Mouse (Mus musculus) C2C12 (cell line): ENCODE results near the gene Fis1.

Source experiments
- CEBPB ChIP-seq: IDR thresholded peaks from one replicate; pipeline ENCODE4 v1.6.1; 2011; ENCODE audit warnings: low read depth, mild to moderate bottlenecking, control low read depth, moderate library complexity
- CTCF ChIP-seq: IDR thresholded peaks from one replicate; pipeline ENCODE4 v1.5.1; 2011; ENCODE audit not compliant: control insufficient read depth, insufficient read depth, insufficient read length
- FOSL1 ChIP-seq: IDR thresholded peaks from one replicate; pipeline ENCODE4 v1.8.0; 2011; ENCODE audit warnings: mild to moderate bottlenecking, low read length; ENCODE audit not compliant: poor library complexity, insufficient read depth, severe bottlenecking
- MAX ChIP-seq: IDR thresholded peaks from one replicate; pipeline ENCODE4 v1.6.1; 2011; ENCODE audit warnings: mild to moderate bottlenecking, control low read depth
- MYOD1 ChIP-seq: IDR thresholded peaks from one replicate; pipeline ENCODE4 v1.6.1; 2011; ENCODE audit warnings: low read depth; ENCODE audit not compliant: control insufficient read depth, insufficient read length
- USF1 ChIP-seq: IDR thresholded peaks from one replicate; pipeline ENCODE4 v1.6.1; 2011; ENCODE audit warnings: low read depth, mild to moderate bottlenecking, control low read depth, moderate library complexity

- TF ChIP-seq CTCF = no peak
- TF ChIP-seq USF1 = no peak
- TF ChIP-seq MAX = no peak
- TF ChIP-seq MYOD1 = no peak
- TF ChIP-seq CEBPB = no peak
- TF ChIP-seq FOSL1 = no peak
These were observed 35.3 kb upstream of the Fis1 start for GRCm38 (mm10) chr5:136917613-136918242.
